Mouse (Mus musculus) layer of hippocampus, adult 8-10 months (tissue): Measurements from ENCODE around the gene Syt2. TPM values are rescaled to one million over a fixed set of nuclear protein-coding genes. Genes with fewer than 3 reads are reported as not detected.

Source experiments
- DNase-seq, 2 experiments: peaks; one replicate each; pipeline ENCODE4 v3.0.0; 2022; ENCODE audit warnings: low spot score in 2 of 2
- total RNA-seq, 4 experiments: library from RNA; stranded (reverse); gene quantifications; 2 replicates each; pipeline ENCODE4 v1.2.4; 2022

Syt2 gene
- 10 to 100 TPM; 31.6 to 35.4 (median 34.6) TPM for total RNA-seq

GRCm38 (mm10) chr1:134646261-134646962, at the start of gene Syt2:
TSS of gene Syt2 (plus strand) at chr1:134646677.
- DNase-seq, result no peak

- DNase-seq, result no peak
These were observed 49.0 kb upstream of the Syt2 start for GRCm38 (mm10) chr1:134597339-134598054.

DNA sequence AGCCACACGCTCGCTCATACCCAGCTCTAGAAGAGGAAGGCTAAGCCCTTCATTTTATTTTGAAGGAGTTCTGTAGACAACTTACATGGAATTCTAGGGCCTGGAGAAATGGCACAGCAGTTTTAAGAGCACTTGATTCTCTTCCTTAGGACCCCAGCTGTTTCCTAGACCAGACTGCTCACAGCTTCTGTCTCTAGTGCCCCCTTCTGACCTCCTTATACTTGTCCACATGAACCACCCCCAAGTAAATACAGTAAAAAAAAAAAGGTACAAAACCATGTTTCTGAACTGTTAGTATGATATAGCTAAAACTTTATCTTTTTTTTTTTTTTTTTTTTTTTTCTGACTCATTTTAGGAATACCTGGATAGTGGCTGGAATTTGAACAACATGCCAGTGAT, 42.4 kb upstream of the Syt2 start:
- DNase-seq, result no peak

GRCm38 (mm10) chr1:134605670-134606069, 40.8 kb upstream of the Syt2 start:
- DNase-seq, result no peak

DNA sequence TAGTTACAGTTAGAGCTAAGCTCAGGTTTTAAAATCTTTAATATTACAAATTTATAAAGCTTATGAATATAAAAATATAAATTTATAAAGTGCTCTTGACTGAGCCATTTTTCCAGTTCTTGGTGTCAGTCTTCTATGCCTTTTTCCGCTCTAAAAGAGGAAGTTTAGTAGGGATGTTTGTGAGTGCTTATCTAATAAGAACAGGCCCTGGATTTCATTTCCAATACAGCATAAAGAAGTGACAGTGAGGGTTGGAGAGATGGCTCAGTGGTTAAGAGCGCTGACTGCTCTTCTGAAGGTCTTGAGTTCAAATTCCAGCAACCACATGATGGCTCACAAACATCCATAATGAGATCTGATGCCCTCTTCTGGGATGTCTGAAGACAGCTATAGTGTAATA, 40.1 kb upstream of the Syt2 start:
- no peak for DNase-seq

DNA sequence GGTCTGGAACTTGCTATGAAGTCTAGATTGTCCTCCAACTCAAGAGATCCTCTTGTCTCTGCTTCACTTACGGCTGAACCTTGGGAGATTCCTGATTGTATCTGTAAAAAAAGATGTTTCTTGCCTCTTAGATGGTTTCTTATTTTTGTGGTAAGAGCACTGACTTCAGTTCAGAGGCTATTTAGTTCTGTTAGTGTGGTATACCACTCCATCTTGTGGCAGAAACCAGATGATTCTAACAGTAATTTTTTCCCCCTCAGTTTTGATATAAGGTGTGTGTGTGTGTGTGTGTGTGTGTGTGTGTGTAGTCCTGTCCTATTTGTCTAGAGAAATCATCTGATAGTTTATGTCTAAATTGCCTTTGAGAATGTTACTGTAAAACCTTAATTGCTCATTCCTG, 39.2 kb upstream of the Syt2 start:
- no peak for DNase-seq

DNA sequence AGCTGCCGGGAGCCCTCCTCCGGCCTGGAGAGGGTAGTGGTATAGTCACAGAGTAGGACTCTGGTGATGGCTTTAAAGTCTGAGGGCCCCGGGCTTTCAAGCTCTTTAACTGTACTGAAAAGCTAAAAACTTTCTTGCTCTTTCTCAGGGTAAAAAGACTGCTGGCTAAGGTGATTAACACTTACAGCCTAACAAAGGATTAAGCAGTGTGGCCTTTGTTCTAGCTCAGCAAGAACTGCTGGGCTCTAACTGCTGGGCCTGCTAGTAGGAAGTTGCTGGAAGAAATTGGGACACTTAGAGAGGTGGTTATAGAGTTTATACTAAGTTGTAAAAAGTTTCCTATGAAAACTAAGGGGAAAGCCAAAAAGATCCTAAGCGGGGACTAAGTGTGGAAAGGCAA, 37.3 kb upstream of the Syt2 start:
- no peak for DNase-seq

DNA sequence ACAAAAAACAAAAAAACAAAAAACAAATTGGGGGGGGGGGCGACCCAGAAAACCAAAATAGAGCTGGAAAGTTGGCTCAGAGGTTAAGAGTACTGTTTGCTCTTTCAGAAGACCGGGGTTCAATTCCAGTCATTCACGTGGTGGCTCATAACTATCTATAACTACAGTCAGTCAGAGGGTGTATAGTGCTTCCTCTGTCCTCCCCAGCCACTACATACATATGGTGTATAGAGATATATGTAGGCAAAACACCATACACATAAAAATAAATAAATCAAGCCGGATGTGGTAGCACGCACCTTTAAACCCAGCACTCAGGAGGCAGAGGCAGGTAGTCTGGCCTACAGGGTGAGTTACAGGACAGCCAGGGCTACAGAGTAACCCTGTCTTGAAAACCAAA, 31.9 kb upstream of the Syt2 start:
- no peak for DNase-seq

DNA sequence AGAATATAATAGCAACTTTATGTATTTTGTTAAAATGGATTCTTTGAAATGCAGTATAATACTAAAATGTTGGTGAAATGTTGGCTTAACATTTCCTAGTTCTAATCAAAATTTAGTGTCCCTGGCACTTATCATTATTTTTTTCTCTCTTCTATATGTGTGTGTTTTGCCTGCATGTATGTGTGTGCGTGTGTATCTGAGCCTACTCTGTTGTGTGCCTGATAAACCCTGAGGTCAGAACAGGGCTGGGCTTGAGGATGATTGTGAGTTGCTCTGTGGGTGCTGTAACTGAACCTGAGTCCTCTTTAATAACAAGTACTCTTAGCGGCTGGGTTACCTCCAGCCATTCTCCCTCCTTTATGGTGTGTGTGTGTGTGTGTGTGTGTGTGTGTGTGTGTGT, 31.5 kb upstream of the Syt2 start:
- no peak for DNase-seq

DNA sequence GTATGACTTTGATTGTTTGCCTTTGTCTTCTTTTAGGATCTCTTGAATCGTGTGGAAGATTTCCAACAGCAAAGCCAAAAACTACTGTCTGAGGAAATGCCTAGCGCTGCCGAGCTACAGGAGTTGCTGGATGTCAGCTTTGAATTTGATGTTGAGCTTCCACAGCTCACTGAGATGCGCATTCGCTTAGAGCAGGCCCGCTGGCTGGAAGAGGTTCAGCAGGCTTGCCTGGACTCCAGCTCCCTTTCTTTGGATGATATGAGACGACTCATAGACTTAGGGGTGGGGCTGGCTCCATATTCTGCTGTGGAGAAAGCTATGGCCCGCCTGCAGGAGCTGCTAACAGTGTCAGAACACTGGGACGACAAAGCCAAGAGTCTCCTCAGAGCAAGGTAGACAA, 28.8 kb upstream of the Syt2 start:
- DNase-seq, result no peak

DNA sequence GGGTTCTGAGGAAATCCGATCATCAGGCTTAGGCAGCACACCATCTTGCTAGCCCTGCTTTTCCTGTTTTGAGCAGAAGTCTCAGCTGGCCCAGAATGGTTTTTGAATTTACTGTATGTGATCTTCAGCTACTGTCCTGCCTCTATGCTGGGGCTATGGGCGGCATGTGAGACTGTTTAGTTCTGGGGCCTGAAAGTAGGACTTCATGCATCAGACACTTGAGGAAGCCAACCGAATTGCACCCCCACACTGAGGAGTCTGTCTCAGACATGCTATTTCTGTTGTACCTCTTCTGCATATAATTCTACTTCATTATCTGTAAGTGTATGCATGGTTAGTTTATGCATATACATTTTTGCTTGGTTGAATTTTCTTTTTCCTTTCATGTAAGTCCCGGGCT, 21.2 kb upstream of the Syt2 start:
- no peak for DNase-seq

GRCm38 (mm10) chr1:134629455-134629854, 17.0 kb upstream of the Syt2 start:
- no peak for DNase-seq

- DNase-seq, result no peak
These were observed 12.2 kb upstream of the Syt2 start for GRCm38 (mm10) chr1:134634296-134634695.

GRCm38 (mm10) chr1:134636245-134636644, 10.2 kb upstream of the Syt2 start:
- no peak for DNase-seq

- peak; percentile 36 to 58 for DNase-seq
These were observed 9.8 kb upstream of the Syt2 start for GRCm38 (mm10) chr1:134636684-134637083.

GRCm38 (mm10) chr1:134638041-134638440, 8.4 kb upstream of the Syt2 start:
- no peak for DNase-seq

DNA sequence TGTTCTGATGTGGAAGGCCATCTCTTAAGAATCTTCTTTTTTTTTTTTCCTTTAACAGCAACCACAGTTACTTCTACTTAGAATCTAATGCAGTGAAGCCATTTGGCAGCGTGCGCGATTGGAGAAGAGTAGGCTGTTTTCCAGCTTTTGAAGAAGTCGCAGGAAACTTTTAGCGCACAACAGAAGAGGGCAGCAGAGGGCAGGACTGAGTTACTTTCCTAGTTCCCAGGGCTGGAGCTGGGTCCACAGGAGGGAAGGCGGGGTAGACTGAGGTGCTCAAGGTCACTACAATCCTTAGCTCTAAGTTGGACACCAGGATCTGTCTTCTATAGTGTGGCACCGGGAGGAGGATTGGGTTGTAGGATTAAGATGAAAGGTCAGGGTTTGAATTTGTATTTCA, 8.0 kb upstream of the Syt2 start:
- peak; percentile 37 to 49 for DNase-seq

GRCm38 (mm10) chr1:134639460-134639859, 7.0 kb upstream of the Syt2 start:
- no peak for DNase-seq

- DNase-seq, result no peak
These were observed 5.0 kb upstream of the Syt2 start for GRCm38 (mm10) chr1:134641507-134641906.

- no peak for DNase-seq
These were observed 2.8 kb upstream of the Syt2 start for GRCm38 (mm10) chr1:134643702-134644101.

- DNase-seq, result no peak
These were observed 873 bp upstream of the Syt2 start for GRCm38 (mm10) chr1:134645408-134646200.

DNA sequence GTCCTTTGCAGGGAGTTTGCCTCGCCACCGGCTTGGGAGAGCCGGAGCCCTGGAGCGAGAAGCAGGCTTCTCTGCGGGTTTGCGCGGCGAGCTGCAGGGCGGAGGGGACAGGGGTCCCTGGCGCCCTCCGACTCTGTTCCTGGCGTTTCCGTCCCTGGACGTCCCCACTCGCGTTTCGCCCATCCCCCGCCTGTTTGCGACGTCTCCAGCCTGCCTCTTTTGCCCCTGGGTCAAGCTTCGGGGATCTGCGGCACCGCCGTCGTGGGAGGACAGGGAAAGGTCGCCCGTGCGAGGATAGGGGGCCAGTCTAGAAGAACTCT, 446 bp downstream of the Syt2 start:
- no peak for DNase-seq

DNA sequence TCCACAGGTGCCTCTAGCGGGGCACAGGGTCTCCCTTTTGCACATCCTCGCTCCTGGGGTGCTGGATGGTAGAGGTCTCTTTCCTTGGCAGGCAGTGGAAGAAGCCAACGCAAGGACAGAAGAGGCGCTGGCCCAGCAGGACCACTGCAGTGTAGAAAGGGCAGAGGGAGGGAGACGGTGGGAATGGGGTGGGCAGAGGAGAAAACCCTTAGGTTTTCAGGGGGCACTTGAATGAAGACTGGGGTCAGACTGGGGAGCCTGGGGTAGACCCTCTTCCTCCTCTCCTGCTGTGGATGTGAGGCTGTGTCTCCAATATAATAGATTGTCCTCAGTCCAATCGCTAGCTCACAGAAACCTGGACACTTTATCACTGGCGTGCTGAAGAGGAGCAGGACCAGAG, 1.1 kb downstream of the Syt2 start:
- no peak for DNase-seq
